Mouse (Mus musculus) T-helper 2 cell (primary cell): ENCODE measurements around the gene Psmb6.

Source experiments
- in situ Hi-C: fragments of 300-600 bp; cut with MboI, MseI; formaldehyde crosslinking; loops from one replicate; pipeline ENCODE4 v1.15.1; 2025; ENCODE audit warnings: high pct_unique_total_duplicates

The Psmb6 gene

GRCm38 (mm10) chr11:70525184-70525678 lies at the start of gene Psmb6:
Psmb6 (plus strand) TSS chr11:70525367.
- in situ Hi-C loops: no loop called here

DNA sequence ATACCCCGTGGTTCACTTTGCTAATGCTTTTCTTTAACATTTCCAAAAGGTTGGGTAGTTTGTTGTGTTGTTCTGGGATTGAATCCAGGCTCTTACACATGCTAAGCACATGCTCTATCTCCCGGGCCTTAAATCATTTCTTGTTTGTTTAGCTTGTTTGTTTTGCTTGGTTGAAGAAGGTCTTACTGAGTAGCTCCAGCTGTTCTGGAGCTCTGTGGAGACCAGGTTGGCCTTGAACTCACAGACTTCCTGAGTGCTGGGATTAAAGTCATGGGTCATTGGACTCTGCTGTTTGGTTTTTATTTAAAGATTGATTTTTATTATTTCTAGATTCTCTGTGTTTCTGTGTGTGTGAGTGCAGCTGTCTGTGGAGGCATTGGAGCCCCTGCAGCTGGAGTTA lies 39.7 kb upstream of the Psmb6 start:
- in situ Hi-C loops: no loop called here

- in situ Hi-C loops: no loop called here
These were observed 37.4 kb upstream of the Psmb6 start for GRCm38 (mm10) chr11:70487816-70488215.

- in situ Hi-C loops: no loop called here
These were observed 36.0 kb upstream of the Psmb6 start for GRCm38 (mm10) chr11:70489138-70489537.

DNA sequence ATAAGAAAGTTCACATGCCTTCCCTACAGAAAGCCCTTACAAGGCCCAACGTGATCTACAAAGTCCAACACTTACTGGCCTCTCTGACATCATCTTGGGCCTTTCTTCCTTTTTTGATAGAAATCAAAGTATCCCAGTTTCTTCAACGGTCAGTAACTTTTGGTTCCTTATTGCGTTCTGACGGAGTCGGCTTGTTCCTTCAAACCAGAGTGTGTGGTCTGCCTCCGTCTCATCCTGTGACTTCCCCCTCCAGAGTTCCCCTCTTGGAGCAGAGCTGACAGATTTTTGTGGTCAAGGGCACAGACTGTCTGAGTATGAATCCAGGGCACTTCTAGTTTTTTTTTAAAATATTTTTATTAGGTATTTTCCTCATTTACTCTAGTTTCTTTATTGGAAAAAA lies 35.5 kb upstream of the Psmb6 start:
- in situ Hi-C loops: no loop called here

DNA sequence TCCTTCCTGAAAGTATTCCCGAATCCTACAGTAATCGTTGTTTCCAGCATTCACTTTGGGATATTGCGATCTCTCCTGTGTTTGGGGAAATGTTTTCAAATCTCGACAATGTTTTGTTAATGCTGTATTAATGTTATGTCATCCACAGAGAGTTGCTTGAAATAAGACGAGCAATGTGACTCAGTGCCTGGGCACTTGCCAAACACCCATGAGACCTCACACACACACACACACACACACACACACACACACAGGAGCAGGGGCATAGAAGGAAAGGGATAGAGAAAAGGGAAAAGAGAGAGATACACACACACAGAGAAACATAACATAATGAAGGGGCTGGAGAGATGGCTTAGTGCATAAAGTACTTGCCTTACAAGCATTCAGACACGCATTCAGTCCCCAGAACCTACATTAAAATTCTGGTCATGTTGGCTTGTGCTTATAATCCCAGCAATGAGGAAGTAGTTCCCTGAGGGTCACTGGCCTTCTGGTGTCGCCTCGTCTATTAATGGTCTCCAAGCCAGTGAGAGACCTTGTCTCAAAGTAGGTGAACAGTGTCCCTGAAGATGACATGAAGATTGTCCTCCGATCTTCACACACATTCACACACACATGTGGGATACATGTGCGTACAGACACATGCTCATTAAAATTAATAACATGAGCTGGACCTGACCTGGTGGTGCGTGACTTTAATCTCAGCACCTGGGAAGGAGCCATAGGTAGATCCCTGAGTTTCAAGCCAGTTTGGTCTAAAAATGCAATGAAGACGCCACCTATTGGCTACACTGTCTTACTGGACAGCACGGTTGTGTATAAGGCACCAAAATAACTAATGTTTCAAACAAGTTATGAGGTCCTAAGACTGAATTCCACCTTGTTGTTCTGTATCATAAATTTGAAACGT lies 25.3 kb upstream of the Psmb6 start:
- in situ Hi-C loops: loop anchor here (5.0 kb wide), 1 partner anchor 68 kb away; the partner anchor contains the start of gene Arrb2

DNA sequence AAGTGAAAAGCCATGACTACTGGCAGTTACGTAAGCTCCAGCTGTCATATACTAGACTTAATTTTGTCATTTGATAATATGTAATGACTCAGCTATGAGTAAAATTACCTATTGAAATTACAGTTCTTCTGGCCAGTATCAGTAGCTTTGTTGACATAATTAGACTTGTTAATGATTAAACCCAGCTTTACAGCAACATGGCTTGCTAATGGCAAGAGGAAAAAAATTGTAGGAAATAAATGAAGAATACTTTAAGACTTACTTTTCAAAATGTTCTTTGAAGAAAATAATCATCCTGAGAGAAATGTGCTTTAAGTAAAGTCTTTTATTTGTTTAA lies 24.7 kb upstream of the Psmb6 start:
- in situ Hi-C loops: loop anchor here (5.0 kb wide), 1 partner anchor 68 kb away; the partner anchor contains the start of gene Arrb2

GRCm38 (mm10) chr11:70502018-70502417 lies 23.1 kb upstream of the Psmb6 start:
- in situ Hi-C loops: loop anchor here (5.0 kb wide), 1 partner anchor 70 kb away; the partner anchor contains the start of gene Arrb2

DNA sequence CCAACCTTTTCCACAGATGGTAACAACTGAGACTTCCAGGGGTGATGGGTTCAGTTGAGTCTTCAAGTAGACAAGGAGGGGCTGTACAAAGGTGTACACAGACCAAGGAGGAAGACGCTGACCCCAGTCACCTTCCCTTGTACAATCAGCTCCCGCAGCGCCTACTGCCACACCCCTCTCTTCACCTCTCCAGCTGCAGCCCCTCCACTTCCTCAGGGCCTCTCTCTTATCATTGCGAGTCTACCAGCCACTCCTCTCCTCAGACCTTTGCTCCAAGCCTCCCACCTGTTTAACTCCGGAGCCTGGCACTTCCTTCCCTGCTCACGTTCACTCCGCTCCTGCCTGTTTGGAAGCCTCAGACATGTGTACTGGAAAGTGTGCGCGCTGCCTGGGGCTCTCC lies 20.2 kb upstream of the Psmb6 start, which contains the start of gene Tm4sf5:
TSS of gene Tm4sf5 (plus strand) at position 275 of the 400 bp plus-strand sequence.
- in situ Hi-C loops: loop anchor here (5.0 kb wide), 2 partner anchors 73 to 93 kb away; partner anchors contain the start of genes Arrb2 and Pelp1

DNA sequence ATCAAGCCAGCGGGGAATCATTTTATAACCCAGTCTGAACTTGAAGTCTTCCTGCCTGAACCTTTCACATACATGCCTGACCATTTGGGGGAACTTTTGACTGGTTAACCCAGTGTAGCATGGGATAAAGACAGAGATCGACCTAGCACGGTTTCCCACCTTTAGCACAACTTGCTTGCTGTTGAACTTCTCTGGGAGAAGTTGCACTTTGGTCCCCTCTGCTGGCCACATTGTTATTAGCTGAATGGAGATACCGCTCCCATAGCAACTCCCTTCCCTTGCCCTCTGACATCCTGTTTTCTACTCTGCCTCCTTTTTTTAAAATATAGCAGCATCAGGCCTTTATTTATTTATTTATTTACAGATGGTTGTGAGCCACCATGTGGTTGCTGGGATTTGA lies 18.8 kb upstream of the Psmb6 start:
- in situ Hi-C loops: loop anchor here (5.0 kb wide), 1 partner anchor 94 kb away; the partner anchor contains the start of gene Pelp1

GRCm38 (mm10) chr11:70506962-70507515 lies 18.1 kb upstream of the Psmb6 start:
- in situ Hi-C loops: loop anchor here (5.0 kb wide), 1 partner anchor 95 kb away; the partner anchor contains the start of gene Pelp1

DNA sequence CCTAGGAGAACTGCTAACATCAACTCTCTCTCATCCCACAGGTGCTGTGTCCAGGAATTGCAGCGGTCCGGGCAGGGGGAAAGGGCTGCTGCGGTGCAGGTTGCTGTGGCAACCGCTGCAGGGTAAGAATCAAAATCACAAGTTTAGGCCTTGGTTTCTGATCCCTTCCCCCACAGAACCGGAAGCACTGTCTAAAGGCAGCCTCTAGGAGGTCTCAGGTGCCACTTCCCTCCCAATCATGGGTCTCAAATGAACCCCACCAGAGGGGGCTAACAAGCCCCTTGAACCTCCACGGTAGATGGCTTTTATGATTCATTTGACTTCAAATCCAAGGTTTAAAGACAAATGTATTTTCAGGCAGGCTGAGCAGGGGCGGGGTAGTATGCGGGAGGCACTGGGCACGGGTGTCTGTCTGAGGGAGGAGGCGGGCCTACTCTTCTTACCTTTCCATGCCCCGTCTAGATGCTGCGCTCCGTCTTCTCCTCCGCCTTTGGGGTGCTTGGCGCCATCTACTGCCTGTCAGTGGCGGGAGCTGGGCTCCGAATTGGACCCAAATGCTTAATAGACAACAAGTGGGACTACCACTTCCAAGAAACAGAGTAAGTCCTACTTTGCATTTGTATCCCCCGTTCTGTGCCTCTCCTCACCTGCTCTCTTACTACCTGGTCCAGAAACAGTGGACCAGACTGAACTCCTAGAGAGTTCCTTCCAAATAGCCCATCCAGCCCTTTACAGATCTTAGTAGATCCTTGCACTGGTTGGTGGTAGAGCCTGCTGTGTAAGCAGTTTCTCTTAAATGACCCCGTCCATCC lies 15.2 kb upstream of the Psmb6 start:
- in situ Hi-C loops: loop anchor here (5.0 kb wide), 1 partner anchor 98 kb away; the partner anchor contains the start of gene Pelp1

DNA sequence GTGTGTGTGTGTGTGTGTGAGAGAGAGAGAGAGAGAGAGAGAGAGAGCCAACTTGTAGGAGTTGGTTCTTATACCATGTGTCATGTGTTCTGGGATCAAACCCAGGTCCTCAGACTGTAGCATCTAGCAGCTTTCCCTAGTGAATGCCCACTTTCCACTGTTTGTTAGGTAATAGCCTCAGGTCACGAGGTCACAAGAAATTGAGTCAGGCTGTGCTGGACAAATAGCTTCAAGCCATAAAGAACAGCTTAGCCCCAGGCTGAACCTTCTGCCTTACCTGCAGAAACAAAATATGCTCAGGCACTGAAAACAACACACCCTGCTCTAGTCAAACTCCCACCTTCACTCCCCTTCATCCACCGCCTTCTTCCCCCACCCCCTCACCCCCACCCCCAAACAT lies 13.9 kb upstream of the Psmb6 start:
- in situ Hi-C loops: no loop called here

DNA sequence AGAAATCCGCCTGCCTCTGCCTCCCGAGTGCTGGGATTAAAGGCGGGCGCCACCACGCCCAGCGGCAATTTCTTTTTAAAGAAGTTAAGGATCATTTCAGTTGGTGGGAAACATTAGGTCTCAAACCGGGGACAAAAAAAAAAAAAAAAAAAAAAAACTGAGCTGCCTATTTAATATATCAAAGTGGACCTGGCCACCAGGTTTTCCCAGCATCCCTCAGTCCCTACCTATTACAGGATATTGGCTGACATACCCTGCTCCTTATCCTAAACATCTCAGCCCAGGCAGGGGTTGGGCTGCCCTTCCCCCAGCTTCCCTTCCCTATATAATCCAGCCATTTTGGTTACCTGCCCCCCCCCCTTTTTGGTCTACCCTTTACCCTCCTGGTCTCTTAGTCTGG lies 13.3 kb upstream of the Psmb6 start:
- in situ Hi-C loops: no loop called here

GRCm38 (mm10) chr11:70512709-70513342 lies 12.3 kb upstream of the Psmb6 start:
- in situ Hi-C loops: no loop called here

- in situ Hi-C loops: no loop called here
These were observed 11.6 kb upstream of the Psmb6 start for GRCm38 (mm10) chr11:70513520-70513919.

- in situ Hi-C loops: no loop called here
These were observed 10.9 kb upstream of the Psmb6 start, which contains the start of gene Vmo1 for GRCm38 (mm10) chr11:70514288-70514687. Vmo1 (minus strand) TSS chr11:70514616.

GRCm38 (mm10) chr11:70516352-70516751 lies 8.8 kb upstream of the Psmb6 start:
- in situ Hi-C loops: no loop called here

- in situ Hi-C loops: no loop called here
These were observed 6.7 kb upstream of the Psmb6 start for GRCm38 (mm10) chr11:70518436-70518835.

DNA sequence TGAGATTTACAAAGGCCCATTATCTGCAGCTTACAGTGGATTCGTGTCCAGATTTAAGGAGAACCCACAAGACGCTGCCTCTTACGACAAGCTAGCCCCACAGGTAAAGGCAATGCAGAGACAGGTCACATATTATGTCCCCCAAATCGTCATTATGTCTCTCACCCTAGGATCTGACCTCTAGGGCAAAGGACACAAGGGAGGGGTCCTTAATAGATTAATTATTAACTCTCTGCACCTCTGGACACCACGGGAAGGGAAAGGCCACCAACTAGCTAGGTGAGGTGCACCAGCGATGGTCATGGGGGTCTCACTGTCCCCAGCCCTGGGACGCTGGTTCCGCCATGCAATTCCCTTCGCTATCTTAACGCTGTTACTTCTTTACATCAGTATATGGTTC lies 6.2 kb upstream of the Psmb6 start, which contains the start of gene Gltpd2:
TSS of gene Gltpd2 (plus strand) at position 274 of the 400 bp plus-strand sequence.
- in situ Hi-C loops: no loop called here
